Mouse (Mus musculus): Measurements from ENCODE around the gene Dync1i1.

Dync1i1 gene

GRCm38 (mm10) chr6:6075940-6076447 lies 350.6 kb downstream of the Dync1i1 start:
- no peak for DNase-seq

- DNase-seq: no peak
Measured at GRCm38 (mm10) chr6:6077234-6077633, 351.8 kb downstream of the Dync1i1 start.

Measured in cerebellum, postnatal 10 days (tissue).